Mouse (Mus musculus): ENCODE data around the gene Cdk6.

GRCm38 (mm10) chr5:3343566-3344080, 2.3 kb downstream of the Cdk6 start:
- no peak for TF ChIP-seq CTCF (IDR thresholded peaks at IDR 0.05; ENCODE audit: borderline replicate concordance, control insufficient read depth, extremely low read depth, insufficient read depth, low read length, poor library complexity)
- TF ChIP-seq POLR2A (IDR thresholded peaks at IDR 0.05; ENCODE audit: control insufficient read depth, extremely low read depth, insufficient read depth, low read length, poor library complexity) = no peak

Measured in thymus, adult 2 months (tissue).